Mouse (Mus musculus) macrophage (primary cell): ENCODE data around the gene Col4a3. TPM values are rescaled to one million over a fixed set of nuclear protein-coding genes. Genes with fewer than 3 reads are reported as not detected.

ENCODE experiments used
- H3K27ac ChIP-seq: fragments of 350-480 bp; formaldehyde crosslinking; 2 replicates; pipeline ENCODE4 v1.9.0; 2021
- H3K36me3 ChIP-seq: fragments of 350-480 bp; formaldehyde crosslinking; 2 replicates; pipeline ENCODE4 v1.9.0; 2021; ENCODE audit errors: inconsistent target
- H3K4me3 ChIP-seq: fragments of 350-480 bp; formaldehyde crosslinking; 2 replicates; pipeline ENCODE4 v1.9.0; 2021; ENCODE audit errors: inconsistent target
- H3K79me2 ChIP-seq: fragments of 350-480 bp; formaldehyde crosslinking; 2 replicates; pipeline ENCODE4 v1.9.0; 2021; ENCODE audit errors: inconsistent target
- WGBS: methylation state at CpG from one replicate; pipeline ENCODE4 v1.1.7; 2026; ENCODE audit warnings: inconsistent platforms; ENCODE audit not compliant: missing documents; 5-methylcytosine and 5-hydroxymethylcytosine counted together
- polyA plus RNA-seq: library from polyadenylated mRNA; stranded (reverse); fragments of 250-400 nt; gene quantifications from 3 replicates; pipeline ENCODE4 v1.2.4, GENCODE M21; 2018; ENCODE audit warnings: inconsistent platforms

The Col4a3 gene
- polyA plus RNA-seq, 1 experiment from 2014 or later, result not detected

GRCm38 (mm10) chr1:82627652-82628051, 40.9 kb downstream of the Col4a3 start:
- 72% methylated on average over 4 of the region's 4 CpGs for WGBS

GRCm38 (mm10) chr1:82629495-82629894, 42.8 kb downstream of the Col4a3 start:
- WGBS, result 87% methylated on average over 5 of the region's 5 CpGs

More at GRCm38 (mm10) chr1:82627652-82628051, 40.9 kb downstream of the Col4a3 start:
- Histone ChIP-seq H3K79me2 (no peaks in the 10 kb centered on the region), H3K27ac (no peak overlapping the region), H3K36me3 (no peaks in the 10 kb centered on the region), H3K4me3 (no peak overlapping the region)

GRCm38 (mm10) chr1:82631169-82631792, 44.6 kb downstream of the Col4a3 start:
- H3K79me2 ChIP-seq, result no peaks in the 10 kb centered on the region
- H3K36me3 ChIP-seq, result no peaks in the 10 kb centered on the region
- no peak overlapping the region for H3K27ac ChIP-seq
- no peak overlapping the region for H3K4me3 ChIP-seq
- WGBS, result 77% methylated on average over 6 of the region's 6 CpGs

More at GRCm38 (mm10) chr1:82629495-82629894, 42.8 kb downstream of the Col4a3 start:
- Histone ChIP-seq H3K36me3 (no peaks in the 10 kb centered on the region), H3K79me2 (no peaks in the 10 kb centered on the region), H3K4me3 (no peak overlapping the region), H3K27ac (no peak overlapping the region)

GRCm38 (mm10) chr1:82634545-82635253, 48.0 kb downstream of the Col4a3 start:
- WGBS, result 81% methylated on average over 17 of the region's 19 CpGs
- no peak overlapping the region for H3K27ac ChIP-seq
- no peaks in the 10 kb centered on the region for H3K79me2 ChIP-seq
- no peaks in the 10 kb centered on the region for H3K36me3 ChIP-seq
- no peak overlapping the region for H3K4me3 ChIP-seq

- no peaks in the 10 kb centered on the region for H3K79me2 ChIP-seq
- H3K27ac ChIP-seq, result no peak overlapping the region
- H3K4me3 ChIP-seq, result no peak overlapping the region
- WGBS, result 90% methylated on average over 3 of the region's 9 CpGs
- no peaks in the 10 kb centered on the region for H3K36me3 ChIP-seq
Measured at GRCm38 (mm10) chr1:82635254-82635620, 48.5 kb downstream of the Col4a3 start.

- Histone ChIP-seq H3K36me3 (no peaks in the 10 kb centered on the region), H3K4me3 (no peak overlapping the region), H3K79me2 (no peaks in the 10 kb centered on the region), H3K27ac (no peak overlapping the region)
- WGBS, result 75% methylated on average over 4 of the region's 4 CpGs
Measured at GRCm38 (mm10) chr1:82636321-82636720, 49.6 kb downstream of the Col4a3 start.

GRCm38 (mm10) chr1:82637414-82637813, 50.7 kb downstream of the Col4a3 start:
- Histone ChIP-seq H3K4me3 (no peak overlapping the region), H3K36me3 (no peaks in the 10 kb centered on the region), H3K27ac (no peak overlapping the region), H3K79me2 (no peaks in the 10 kb centered on the region)
- WGBS, result 91% methylated on average over 7 of the region's 7 CpGs

GRCm38 (mm10) chr1:82638428-82638827, 51.7 kb downstream of the Col4a3 start:
- no peaks in the 10 kb centered on the region for H3K36me3 ChIP-seq
- H3K4me3 ChIP-seq, result no peak overlapping the region
- WGBS, result 83% methylated on average over 2 of the region's 2 CpGs
- H3K79me2 ChIP-seq, result no peaks in the 10 kb centered on the region
- no peak overlapping the region for H3K27ac ChIP-seq

- no peak overlapping the region for H3K4me3 ChIP-seq
- WGBS, result 42% methylated on average over 18 of the region's 18 CpGs
- no peak overlapping the region for H3K27ac ChIP-seq
- H3K36me3 ChIP-seq, result no peaks in the 10 kb centered on the region
- H3K79me2 ChIP-seq, result no peaks in the 10 kb centered on the region
Measured at GRCm38 (mm10) chr1:82641316-82641987, 54.7 kb downstream of the Col4a3 start.

- Histone ChIP-seq H3K27ac (no peak overlapping the region), H3K79me2 (no peaks in the 10 kb centered on the region), H3K36me3 (no peaks in the 10 kb centered on the region), H3K4me3 (no peak overlapping the region)
- 57% methylated on average over 10 of the region's 10 CpGs for WGBS
Measured at GRCm38 (mm10) chr1:82647989-82648388, 61.3 kb downstream of the Col4a3 start.

GRCm38 (mm10) chr1:82650868-82651267, 64.1 kb downstream of the Col4a3 start:
- H3K36me3 ChIP-seq, result no peaks in the 10 kb centered on the region
- WGBS, result 92% methylated on average over 4 of the region's 4 CpGs
- no peak overlapping the region for H3K27ac ChIP-seq
- no peaks in the 10 kb centered on the region for H3K79me2 ChIP-seq
- no peak overlapping the region for H3K4me3 ChIP-seq

- WGBS, result 85% methylated on average over 7 of the region's 7 CpGs
- Histone ChIP-seq H3K27ac (no peak overlapping the region), H3K4me3 (no peak overlapping the region)
Measured at GRCm38 (mm10) chr1:82654046-82654445, 67.3 kb downstream of the Col4a3 start.

GRCm38 (mm10) chr1:82656452-82656851, 69.7 kb downstream of the Col4a3 start:
- H3K36me3 ChIP-seq, result no peaks in the 10 kb centered on the region

More at GRCm38 (mm10) chr1:82654046-82654445, 67.3 kb downstream of the Col4a3 start:
- H3K79me2 ChIP-seq, result no peaks in the 10 kb centered on the region
- no peaks in the 10 kb centered on the region for H3K36me3 ChIP-seq

GRCm38 (mm10) chr1:82662269-82662668, 75.5 kb downstream of the Col4a3 start:
- Histone ChIP-seq H3K36me3 (no peaks in the 10 kb centered on the region), H3K4me3 (no peak overlapping the region), H3K27ac (no peak overlapping the region), H3K79me2 (no peaks in the 10 kb centered on the region)
- WGBS, result 57% methylated on average over 2 of the region's 2 CpGs

More at GRCm38 (mm10) chr1:82656452-82656851, 69.7 kb downstream of the Col4a3 start:
- Histone ChIP-seq H3K4me3 (no peak overlapping the region), H3K27ac (no peak overlapping the region), H3K79me2 (no peaks in the 10 kb centered on the region)
- 76% methylated on average over 3 of the region's 3 CpGs for WGBS

GRCm38 (mm10) chr1:82663522-82663921, 76.8 kb downstream of the Col4a3 start:
- Histone ChIP-seq H3K4me3 (no peak overlapping the region), H3K79me2 (no peaks in the 10 kb centered on the region), H3K36me3 (no peaks in the 10 kb centered on the region), H3K27ac (no peak overlapping the region)
- WGBS, result 53% methylated on average over 2 of the region's 2 CpGs
